Mouse (Mus musculus) intestine, postnatal 0 days (tissue): Measurements from ENCODE around the gene Isoc2b. TPM values are rescaled to one million over a fixed set of nuclear protein-coding genes. Genes with fewer than 3 reads are reported as not detected.

Experiments
- ATAC-seq: fragments of 200-750 bp; cut with Nextera tagmentation; 2 replicates; pipeline ENCODE4 v1.8.0; 2017; ENCODE audit warnings: mild to moderate bottlenecking, moderate TSS enrichment, moderate library complexity
- H3K27ac ChIP-seq: fragments of 300-500 bp; sonication (generic); 2 replicates; pipeline ENCODE4 v1.5.1; 2014; ENCODE audit warnings: mild to moderate bottlenecking, low read depth, low read length, moderate library complexity
- H3K27me3 ChIP-seq: fragments of 300-500 bp; sonication (generic); replicated peaks from 2 replicates; pipeline ENCODE4 v1.6.1; 2014; ENCODE audit warnings: low read length, mixed read lengths; ENCODE audit not compliant: control insufficient read depth, insufficient read depth
- H3K36me3 ChIP-seq: fragments of 300-500 bp; sonication (generic); 2 replicates; pipeline ENCODE4 v1.6.1; 2014; ENCODE audit warnings: mild to moderate bottlenecking, moderate library complexity; ENCODE audit not compliant: control insufficient read depth, insufficient read depth
- H3K4me1 ChIP-seq: fragments of 300-500 bp; sonication (generic); replicated peaks from 2 replicates; pipeline ENCODE4 v1.6.1; 2014; ENCODE audit warnings: antibody characterized with exemption, low read length, mixed read lengths; ENCODE audit not compliant: control insufficient read depth, insufficient read depth
- H3K4me2 ChIP-seq: fragments of 300-500 bp; sonication (generic); replicated peaks from 2 replicates; pipeline ENCODE4 v1.6.1; 2014; ENCODE audit warnings: low read depth, mild to moderate bottlenecking, moderate library complexity
- H3K4me3 ChIP-seq: fragments of 300-500 bp; sonication (generic); 2 replicates; pipeline ENCODE4 v1.5.1; 2014; ENCODE audit warnings: low read depth, low read length
- H3K9ac ChIP-seq: fragments of 300-500 bp; sonication (generic); 2 replicates; pipeline ENCODE4 v1.6.1; 2014; ENCODE audit warnings: mild to moderate bottlenecking, low read depth, low read length
- H3K9me3 ChIP-seq: fragments of 300-500 bp; sonication (generic); 2 replicates; pipeline ENCODE4 v1.6.1; 2016; ENCODE audit warnings: mixed run types; ENCODE audit not compliant: control insufficient read depth
- CTCF ChIP-seq: sonication (generic); IDR thresholded peaks from 2 replicates; pipeline ENCODE4 v1.5.1; 2016; ENCODE audit warnings: low read depth, mild to moderate bottlenecking, control low read depth, antibody characterized with exemption, moderate library complexity
- WGBS: fragments of 180-500 bp; shearing (Covaris S2); extraction: QIAGEN DNeasy Blood & Tissue Kit; methylation state at CpG from one replicate; pipeline ENCODE4 v1.1.7; 2014; 5-methylcytosine and 5-hydroxymethylcytosine counted together
- polyA plus RNA-seq: library from polyadenylated mRNA; unstranded; fragments of >200 nt; fragmentation: Nextera tagmentation; extraction: Ambion mirVana; gene quantifications from 2 replicates; pipeline ENCODE4 v1.2.1, GENCODE M21; 2015

Isoc2b gene
- polyA plus RNA-seq, 1 experiment from 2014 or later = 12.5 TPM

- Histone ChIP-seq H3K9me3 (no peaks in the 10 kb centered on the region), H3K4me2 (no peak overlapping the region), H3K27me3 (no peaks in the 10 kb centered on the region), H3K4me3 (no peak overlapping the region), H3K27ac (no peak overlapping the region), H3K9ac (no peak overlapping the region), H3K4me1 (no peaks in the 10 kb centered on the region), H3K36me3 (peaks cover 20% of the 10 kb centered on the region)
- ATAC-seq = no peak
- no peak for TF ChIP-seq CTCF
Observed at GRCm38 (mm10) chr7:4802247-4802646, 67.8 kb downstream of the Isoc2b start.

GRCm38 (mm10) chr7:4795767-4796433 is 74.2 kb downstream of the Isoc2b start:
- TF ChIP-seq CTCF = peak; percentile 85
- H3K27me3 ChIP-seq = no peaks in the 10 kb centered on the region
- H3K36me3 ChIP-seq = peaks cover 18% of the 10 kb centered on the region
- no peak for ATAC-seq
- no peak overlapping the region for H3K4me3 ChIP-seq
- H3K9ac ChIP-seq = no peak overlapping the region
- H3K4me1 ChIP-seq = no peaks in the 10 kb centered on the region
- H3K4me2 ChIP-seq = no peak overlapping the region
- no peak overlapping the region for H3K27ac ChIP-seq
- 68% methylated on average over 7 of the region's 7 CpGs for WGBS
- H3K9me3 ChIP-seq = no peaks in the 10 kb centered on the region

Other genes with a start within 250 kb of the Isoc2b start
- gene Tmem86b, start 238.8 kb downstream of the Isoc2b start, polyA plus RNA-seq = 25.1 and 31.4 TPM in 2 replicates
- 4.7 and 5.8 TPM in 2 replicates for gene Ppp6r1, start 211.2 kb downstream of the Isoc2b start, polyA plus RNA-seq
- gene Hspbp1, start 185.2 kb downstream of the Isoc2b start, polyA plus RNA-seq = 43.3 and 45.6 TPM in 2 replicates
- 0.89 and 0.98 TPM in 2 replicates for gene Brsk1, start 179.7 kb downstream of the Isoc2b start, polyA plus RNA-seq
- 20.7 and 21.5 TPM in 2 replicates for gene Tmem150b, start 145.0 kb downstream of the Isoc2b start, polyA plus RNA-seq
- gene Kmt5c, start 130.1 kb downstream of the Isoc2b start, polyA plus RNA-seq = 35.8 and 40.2 TPM in 2 replicates
- 48.5 and 48.8 TPM in 2 replicates for gene Cox6b2, start 117.2 kb downstream of the Isoc2b start, polyA plus RNA-seq
- gene Fam71e2, start 99.0 kb downstream of the Isoc2b start, polyA plus RNA-seq = not detected in 2 replicates
- 0.12 and 0.30 TPM in 2 replicates for gene Il11, start 87.4 kb downstream of the Isoc2b start, polyA plus RNA-seq
- 0.59 TPM in 1 of 2 replicates, not detected in the other for gene Tmem190, start 87.3 kb downstream of the Isoc2b start, polyA plus RNA-seq
- 74.3 and 75.5 TPM in 2 replicates for gene Tmem238, start 80.6 kb downstream of the Isoc2b start, polyA plus RNA-seq
- gene Rpl28, start 77.4 kb downstream of the Isoc2b start, polyA plus RNA-seq = 419 and 467 TPM in 2 replicates
- gene Ube2s, start 57.7 kb downstream of the Isoc2b start, polyA plus RNA-seq = 116 and 126 TPM in 2 replicates
- 0.07 and 0.09 TPM in 2 replicates for gene Shisa7, start 25.6 kb downstream of the Isoc2b start, polyA plus RNA-seq
- 1.3 and 1.6 TPM in 2 replicates for gene Isoc2a, start 6.9 kb upstream of the Isoc2b start, polyA plus RNA-seq
- gene Gm36210, start 36.3 kb upstream of the Isoc2b start, polyA plus RNA-seq = not detected in 2 replicates
- 2.9 TPM in 2 replicates for gene Zfp628, start 45.0 kb upstream of the Isoc2b start, polyA plus RNA-seq
- gene Nat14, start 51.8 kb upstream of the Isoc2b start, polyA plus RNA-seq = 1.5 and 1.9 TPM in 2 replicates
- 2.3 and 2.6 TPM in 2 replicates for gene Ssc5d, start 55.5 kb upstream of the Isoc2b start, polyA plus RNA-seq
- gene Sbk2, start 94.1 kb upstream of the Isoc2b start, polyA plus RNA-seq = 0.47 and 0.76 TPM in 2 replicates
- gene Sbk3, start 100.9 kb upstream of the Isoc2b start, polyA plus RNA-seq = not detected in 2 replicates
- gene Zfp579, start 125.9 kb upstream of the Isoc2b start, polyA plus RNA-seq = 10.5 and 12.9 TPM in 2 replicates
- 21.9 and 22.6 TPM in 2 replicates for gene Zfp524, start 144.2 kb upstream of the Isoc2b start, polyA plus RNA-seq
- gene Fiz1, start 144.4 kb upstream of the Isoc2b start, polyA plus RNA-seq = 15.5 and 16.1 TPM in 2 replicates
- 4.4 and 4.7 TPM in 2 replicates for gene Gm44973, start 145.2 kb upstream of the Isoc2b start, polyA plus RNA-seq
- 2.3 and 2.6 TPM in 2 replicates for gene Zfp865, start 150.1 kb upstream of the Isoc2b start, polyA plus RNA-seq
- 8.3 and 8.8 TPM in 2 replicates for gene Ccdc106, start 150.3 kb upstream of the Isoc2b start, polyA plus RNA-seq
- gene 4632433K11Rik, start 163.9 kb upstream of the Isoc2b start, polyA plus RNA-seq = not detected in 2 replicates
- gene Zfp784, start 168.2 kb upstream of the Isoc2b start, polyA plus RNA-seq = 6.4 and 6.5 TPM in 2 replicates
- 15.8 and 16.9 TPM in 2 replicates for gene Zfp580, start 181.3 kb upstream of the Isoc2b start, polyA plus RNA-seq
- 48.3 and 51.4 TPM in 2 replicates for gene U2af2, start 191.9 kb upstream of the Isoc2b start, polyA plus RNA-seq
- 98.0 and 106 TPM in 2 replicates for gene Epn1, start 210.0 kb upstream of the Isoc2b start, polyA plus RNA-seq
- gene Rfpl4, start 246.7 kb upstream of the Isoc2b start, polyA plus RNA-seq = not detected in 2 replicates